Mouse (Mus musculus) small intestine, adult 2 months (tissue): Measurements from ENCODE around the gene Uba5.

Experiments used
- CTCF ChIP-seq: fragments of 200-500 bp; IDR thresholded peaks from 2 replicates; pipeline ENCODE4 v1.5.1; 2012; ENCODE audit warnings: low read depth, mild to moderate bottlenecking, control low read depth, inconsistent platforms, low read length, moderate library complexity, mixed read lengths; ENCODE audit not compliant: insufficient replicate concordance, insufficient read length; ENCODE audit errors: extremely low read depth
- POLR2A ChIP-seq: fragments of 200-500 bp; IDR thresholded peaks from 2 replicates; pipeline ENCODE4 v1.6.1; 2012; ENCODE audit warnings: low read depth, mild to moderate bottlenecking, control low read depth, inconsistent platforms, low read length, moderate library complexity

- TF ChIP-seq CTCF (no peak), POLR2A (no peak)
These were observed 23.2 kb downstream of the Uba5 start for GRCm38 (mm10) chr9:104039742-104040141.
